Mouse (Mus musculus) layer of hippocampus, postnatal 14 days (tissue): ENCODE results near the gene 2310022B05Rik. TPM values are rescaled to one million over a fixed set of nuclear protein-coding genes. Genes with fewer than 3 reads are reported as not detected.
A peak's percentile ranks its signal among the peaks of the same experiment; 100 is the strongest.

ENCODE experiments used
- DNase-seq, 2 experiments: peaks; one replicate each; pipeline ENCODE4 v3.0.0; 2021 to 2022; ENCODE audit warnings: low spot score in 2 of 2, mixed read lengths in 1 of 2
- long read RNA-seq, 2 experiments: library from polyadenylated mRNA; stranded (forward); transcript quantifications; one replicate each; pipeline ENCODE4 v2.0.0; 2021
- total RNA-seq, 2 experiments: library from RNA; stranded (reverse); gene quantifications; 2 replicates each; pipeline ENCODE4 v1.2.3; 2021

The 2310022B05Rik gene
- total RNA-seq, result 10 to 100 TPM; 94.7 to 99.2 TPM
- long read RNA-seq, experiment 1, transcript 2310022B05Rik-201 (4 exons, 3,307 nt), result major isoform, 223 of 238 reads
- long read RNA-seq, experiment 1, partial matches to known transcripts, result 3 of 238 reads
- long read RNA-seq, experiment 1, other reads (novel, unspliced or antisense), result 12 of 238 reads
- long read RNA-seq, experiment 2, transcript 2310022B05Rik-201 (4 exons, 3,307 nt), result major isoform, 209 of 227 reads
- long read RNA-seq, experiment 2, partial matches to known transcripts, result 11 of 227 reads
- long read RNA-seq, experiment 2, other reads (novel, unspliced or antisense), result 7 of 227 reads

DNA sequence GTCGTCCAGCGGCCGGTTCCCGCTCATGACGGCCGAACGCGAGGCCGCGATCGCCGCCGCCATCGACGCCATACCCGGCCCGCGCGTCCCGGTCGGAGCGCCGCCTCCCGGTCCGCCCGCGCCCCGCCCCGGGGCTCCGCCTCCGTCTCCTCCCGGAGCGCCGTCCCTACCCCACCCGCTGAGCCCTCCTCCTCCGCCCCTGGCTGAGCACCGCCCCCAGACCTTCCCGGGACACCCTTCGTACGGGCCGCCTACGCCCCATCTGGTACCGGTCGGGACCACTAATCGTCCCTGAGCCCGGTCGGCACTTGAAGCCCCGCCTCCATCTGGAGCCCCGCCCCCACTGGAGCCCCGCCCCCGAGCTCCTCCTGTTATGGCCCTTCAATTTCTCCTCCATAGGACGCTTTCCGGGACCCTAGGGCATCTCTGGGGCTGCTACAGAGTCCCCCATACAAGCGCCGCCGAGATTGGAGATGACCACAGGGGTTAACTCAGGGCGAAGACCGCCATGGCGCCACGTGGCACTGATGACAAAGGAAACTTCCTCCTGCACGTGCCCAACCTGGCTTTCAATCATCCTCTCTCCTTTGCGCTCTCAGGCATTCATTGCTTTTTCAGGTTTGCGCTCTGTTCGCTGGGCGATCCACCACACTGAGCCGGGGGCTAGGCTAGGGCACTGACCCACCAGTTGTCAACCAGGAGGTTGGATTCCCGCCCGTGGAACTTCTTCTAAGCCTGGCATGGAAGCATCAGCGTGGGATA, at the start of gene 2310022B05Rik:
Gene 2310022B05Rik (minus strand): TSS at position 258 of the 762 bp plus-strand sequence.
- DNase-seq, result peak; percentile 82 to 89

- DNase-seq, result no peak
Observed at GRCm38 (mm10) chr8:124705823-124706222, 42.7 kb upstream of the 2310022B05Rik start.

GRCm38 (mm10) chr8:124704376-124704775, 41.2 kb upstream of the 2310022B05Rik start:
- DNase-seq, result peak in 1 of 2 experiments; percentile 26

DNA sequence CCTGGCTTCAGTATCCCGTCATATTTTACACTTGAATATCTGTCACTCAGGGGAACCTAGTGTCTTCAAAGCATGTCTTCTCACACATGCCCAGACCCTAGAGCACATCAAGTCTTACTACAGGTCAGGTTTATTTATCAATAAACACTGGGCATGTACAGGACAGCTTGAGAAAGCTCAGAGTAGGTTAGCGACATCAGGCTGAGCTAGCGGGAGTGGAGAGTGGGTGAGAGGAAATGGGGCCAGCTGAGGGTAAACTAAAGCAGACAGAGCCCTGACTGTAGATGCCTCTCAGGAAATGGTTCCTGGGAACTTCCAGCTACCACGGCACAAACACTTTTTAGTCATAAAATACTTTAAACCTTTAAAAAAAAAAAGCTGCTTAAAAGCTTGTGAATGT, 40.4 kb upstream of the 2310022B05Rik start:
- no peak for DNase-seq

DNA sequence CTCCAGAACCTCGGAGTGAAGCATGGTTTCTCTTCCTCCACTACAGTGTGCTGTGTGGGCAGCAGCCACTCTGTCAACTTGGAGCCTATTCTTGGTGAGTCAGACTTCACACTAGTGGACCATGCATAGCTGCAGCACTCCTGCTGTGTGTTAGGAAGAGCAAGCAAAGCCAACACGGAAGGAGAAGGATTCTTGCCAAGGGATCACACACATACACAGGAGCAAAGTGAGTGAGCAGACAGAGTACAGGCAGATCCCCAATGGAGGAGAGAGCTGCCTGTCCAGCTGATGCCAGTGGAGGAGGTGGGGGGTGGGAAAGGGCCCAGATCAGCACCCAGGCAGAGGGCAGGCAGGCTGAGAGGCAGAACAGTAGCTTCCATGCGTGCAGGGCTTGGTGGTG, 39.0 kb upstream of the 2310022B05Rik start:
- DNase-seq, result no peak

DNA sequence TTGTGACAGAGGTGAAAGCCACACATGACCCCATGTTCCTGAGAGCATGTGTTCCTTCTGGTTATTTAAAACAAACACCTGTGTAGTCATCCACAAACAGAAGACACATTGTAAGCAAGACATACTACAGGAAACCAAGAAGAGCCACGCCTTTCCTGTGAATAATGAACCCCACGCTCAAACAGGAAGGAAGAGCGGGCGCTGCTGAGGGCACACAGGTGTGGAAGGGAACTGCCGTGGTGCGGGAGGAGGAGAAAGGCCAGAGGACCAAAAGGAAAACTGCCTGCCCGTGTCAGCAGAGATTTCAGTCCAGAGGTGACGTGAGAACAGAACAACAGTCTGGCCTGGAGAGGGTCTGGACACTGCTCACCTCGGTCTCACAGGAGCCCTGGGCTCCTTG, 37.9 kb upstream of the 2310022B05Rik start:
- DNase-seq, result no peak

GRCm38 (mm10) chr8:124700271-124700670, 37.1 kb upstream of the 2310022B05Rik start:
- DNase-seq, result no peak

DNA sequence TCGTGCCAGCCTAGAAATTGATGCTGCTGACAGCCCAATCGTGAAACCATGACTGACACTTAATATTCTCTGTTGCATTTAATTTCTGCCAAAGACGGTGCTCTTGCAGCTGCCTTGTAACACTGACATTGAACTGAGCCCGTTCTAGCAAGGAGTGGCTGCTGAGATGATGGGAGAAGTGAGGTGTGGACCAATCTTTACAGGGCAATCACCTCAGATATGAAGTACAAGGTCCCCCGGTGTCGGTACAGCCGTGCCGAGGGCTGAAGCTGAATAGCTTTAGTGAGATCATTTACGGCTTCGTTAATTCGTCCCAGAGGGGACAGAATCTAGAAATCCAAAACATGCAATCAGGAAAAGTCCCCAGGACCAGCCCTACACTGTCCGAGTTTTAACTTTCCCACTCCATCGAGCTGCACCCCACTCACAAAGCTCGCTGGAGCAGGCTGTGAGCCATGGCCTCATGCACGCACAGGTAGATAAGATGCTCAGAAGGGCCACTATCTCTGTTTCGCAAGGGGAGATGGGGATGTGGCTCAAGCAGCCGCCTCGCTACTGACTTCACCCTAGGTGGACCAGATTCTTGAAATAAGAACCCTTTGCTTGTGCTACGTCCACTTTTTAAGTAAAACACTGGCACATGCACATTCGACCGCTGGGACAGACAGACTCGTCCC, 32.4 kb upstream of the 2310022B05Rik start:
- DNase-seq, result no peak

- DNase-seq, result no peak
Observed at GRCm38 (mm10) chr8:124691706-124692105, 28.5 kb upstream of the 2310022B05Rik start.

- DNase-seq, result no peak
Observed at GRCm38 (mm10) chr8:124688899-124689298, 25.7 kb upstream of the 2310022B05Rik start.

DNA sequence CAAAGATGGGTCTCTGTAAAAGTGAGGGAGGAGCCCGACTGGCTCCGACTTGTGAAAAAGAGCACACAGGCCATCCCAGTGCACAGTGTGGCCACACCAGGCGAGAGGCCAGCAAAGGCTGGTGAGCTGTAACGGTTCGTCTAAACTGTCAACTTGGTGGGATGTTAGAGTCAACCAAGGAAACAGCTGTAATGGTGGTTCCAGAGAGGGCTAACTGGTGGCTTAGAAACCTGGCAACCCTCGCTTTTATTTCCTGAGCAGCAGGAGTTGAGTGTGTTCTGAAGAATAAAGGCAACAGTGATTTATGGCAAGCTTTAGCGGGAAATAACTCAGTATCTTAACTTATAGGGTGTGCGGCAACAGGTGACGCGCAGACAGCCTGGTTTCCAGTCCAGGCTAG, 19.0 kb upstream of the 2310022B05Rik start:
- no peak for DNase-seq

- DNase-seq, result no peak
Observed at GRCm38 (mm10) chr8:124681792-124682157, 18.6 kb upstream of the 2310022B05Rik start.

- DNase-seq, result no peak
Observed at GRCm38 (mm10) chr8:124681077-124681791, 18.1 kb upstream of the 2310022B05Rik start.

DNA sequence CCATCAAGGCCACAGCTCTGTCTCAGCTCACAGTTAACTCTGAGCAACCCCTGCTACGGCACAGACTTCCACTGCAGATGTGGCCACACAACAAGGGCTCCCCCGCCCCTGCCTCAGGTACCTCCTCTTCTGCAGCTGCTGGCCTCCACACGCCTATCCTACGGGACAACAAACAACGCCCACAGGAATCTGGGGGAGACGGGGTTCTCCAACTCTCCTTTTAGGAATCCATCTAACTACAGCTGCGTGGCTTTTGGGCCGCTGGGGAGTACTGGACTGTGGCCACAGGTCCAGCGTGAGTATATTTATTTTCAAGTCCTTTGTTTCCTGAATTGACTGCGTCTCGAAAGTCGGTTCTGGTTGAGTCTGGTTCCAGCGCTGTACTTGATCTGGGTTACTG, 15.1 kb upstream of the 2310022B05Rik start:
- no peak for DNase-seq

GRCm38 (mm10) chr8:124677486-124677885, 14.3 kb upstream of the 2310022B05Rik start:
- peak; percentile 89 to 94 for DNase-seq

GRCm38 (mm10) chr8:124677078-124677477, 13.9 kb upstream of the 2310022B05Rik start:
- DNase-seq, result peak; percentile 44 to 45

GRCm38 (mm10) chr8:124676661-124677060, 13.5 kb upstream of the 2310022B05Rik start:
- peak; percentile 41 to 49 for DNase-seq

DNA sequence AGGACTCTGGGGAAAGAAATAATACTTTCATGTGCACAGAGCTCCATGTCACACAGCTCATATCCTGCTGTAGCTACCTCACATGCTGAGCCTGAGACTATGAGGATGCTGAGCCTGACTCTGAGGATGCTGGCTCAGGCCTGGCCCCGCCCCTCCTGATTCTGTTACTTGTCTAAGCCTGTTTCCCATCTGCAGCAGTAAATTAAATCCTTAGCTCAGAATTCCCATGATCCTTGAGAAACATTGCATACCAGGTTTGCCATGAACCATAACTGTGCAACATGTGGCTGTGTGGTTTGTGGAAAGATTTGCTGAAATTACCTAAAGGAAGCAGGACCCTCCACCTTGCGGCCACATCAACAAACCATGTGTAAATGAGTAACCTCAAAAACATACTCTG, 9.2 kb upstream of the 2310022B05Rik start:
- no peak for DNase-seq

DNA sequence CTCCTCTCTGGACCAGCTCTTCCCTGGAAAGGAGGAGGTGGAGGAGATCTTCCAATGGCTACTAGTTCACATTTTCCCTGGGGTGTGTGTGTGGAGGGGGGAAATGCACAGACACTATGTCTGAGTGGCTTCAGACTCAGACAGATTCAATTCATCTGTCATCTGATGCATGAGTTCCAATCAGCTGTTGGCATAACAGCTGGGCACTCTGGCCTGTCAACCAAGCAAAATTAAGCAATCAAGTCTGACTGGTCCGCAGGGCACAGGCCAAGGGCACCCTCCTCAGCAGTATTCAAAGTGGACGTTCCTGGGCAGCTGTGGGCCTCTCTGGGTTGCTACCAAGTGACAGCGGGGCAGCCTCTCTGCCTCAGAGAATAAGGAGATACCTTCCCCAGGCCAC, 5.6 kb upstream of the 2310022B05Rik start:
- DNase-seq, result no peak

DNA sequence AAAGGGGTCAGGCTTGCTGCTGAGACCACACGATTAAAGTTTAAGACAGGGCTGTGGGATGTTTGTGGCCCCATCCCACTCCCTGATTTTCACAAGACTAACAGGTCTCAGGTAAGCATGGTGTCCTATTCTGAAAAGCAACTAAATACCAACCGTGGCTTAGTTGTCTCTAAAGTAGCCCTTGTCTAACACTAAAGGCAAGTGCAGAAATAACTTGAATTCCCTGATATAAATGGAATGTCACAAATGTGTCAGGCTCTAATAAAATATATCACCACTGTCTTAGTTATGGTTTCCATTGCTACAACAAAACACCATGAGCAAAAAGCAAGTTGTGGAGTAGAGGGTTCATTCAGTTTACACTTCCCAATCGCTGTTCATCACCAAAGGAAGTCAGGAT, 1.2 kb upstream of the 2310022B05Rik start:
- no peak for DNase-seq

GRCm38 (mm10) chr8:124663874-124664230, 683 bp upstream of the 2310022B05Rik start:
- DNase-seq, result no peak
